Mouse (Mus musculus): ENCODE measurements at regions not wholly inside any gene's neighbourhood (a gene's known extent, or its start where the extent isn't known, plus 50 kb on each side); places are given as distances from the start of the nearest gene placed in this dataset.

GRCm38 (mm10) chr5:106102255-106102654 lies 225.9 kb downstream of the Zfp326 start:
- no peak for TF ChIP-seq POLR2A (IDR thresholded peaks at IDR 0.05; ENCODE audit: insufficient read length, low read depth)
- no peak for TF ChIP-seq TCF12 (IDR thresholded peaks at IDR 0.05; ENCODE audit: insufficient read depth, poor library complexity, severe bottlenecking)
- TF ChIP-seq MYOD1 (IDR thresholded peaks at IDR 0.05; ENCODE audit: control insufficient read depth in 1 of 3, insufficient read length in 2 of 3, low read depth in 2 of 3), result no peak
- TF ChIP-seq SRF (IDR thresholded peaks at IDR 0.05; ENCODE audit: control insufficient read depth, insufficient read length, low read depth), result no peak
- TF ChIP-seq POLR2AphosphoS2 (IDR thresholded peaks at IDR 0.05; ENCODE audit: insufficient read length, low read depth), result no peak
